Mouse (Mus musculus): ENCODE measurements at regions not wholly inside any gene's neighbourhood (a gene's known extent, or its start where the extent isn't known, plus 50 kb on each side); places are given as distances from the start of the nearest gene placed in this dataset.

DNA sequence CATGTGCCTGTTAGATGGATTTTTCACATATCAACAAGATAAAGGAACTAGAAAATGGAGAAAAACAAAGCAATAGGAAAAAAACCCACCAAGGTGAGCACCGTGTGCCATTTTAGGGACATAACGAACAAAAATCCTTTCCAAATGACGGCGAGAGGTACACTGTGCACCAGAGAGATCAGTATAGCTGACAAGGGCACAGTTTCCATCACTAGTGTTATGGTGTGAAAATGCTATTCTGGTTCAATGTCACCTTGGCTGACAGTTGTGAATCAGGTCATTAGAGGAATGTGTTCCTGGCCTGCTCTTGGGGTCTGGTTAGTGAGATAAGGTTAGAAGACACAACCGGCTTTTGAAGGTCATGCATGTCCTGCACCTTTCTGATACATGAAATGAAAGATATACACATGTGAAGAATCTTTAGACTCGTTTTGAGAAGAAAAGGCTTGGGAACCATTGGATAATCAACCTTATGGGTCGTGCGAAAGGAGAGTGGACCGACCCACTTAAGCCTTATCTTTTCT is 76.5 kb upstream of the P2ry1 start:
- DNase-seq (ENCODE audit: low spot score): no peak

DNA sequence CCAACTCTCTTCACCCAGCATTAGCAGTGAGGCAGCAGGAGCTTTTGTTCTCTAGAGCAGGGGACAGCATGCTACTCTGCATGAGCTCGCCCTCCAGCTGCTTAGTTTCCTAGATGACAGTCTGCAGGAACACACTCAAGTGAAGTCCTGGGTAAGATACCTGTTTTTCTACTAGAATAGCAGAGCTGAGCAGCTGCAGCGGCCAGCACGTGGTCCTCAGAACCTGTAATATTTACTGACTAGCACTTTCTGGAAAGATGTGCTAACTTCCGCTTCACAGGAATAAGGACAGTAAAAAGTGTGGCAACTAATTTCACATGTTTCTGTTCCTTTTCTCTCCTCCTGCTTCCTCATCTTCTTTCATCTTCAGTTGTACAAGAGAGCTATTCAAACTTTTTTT is 73.7 kb upstream of the P2ry1 start:
- no peak for DNase-seq (ENCODE audit: low spot score)

DNA sequence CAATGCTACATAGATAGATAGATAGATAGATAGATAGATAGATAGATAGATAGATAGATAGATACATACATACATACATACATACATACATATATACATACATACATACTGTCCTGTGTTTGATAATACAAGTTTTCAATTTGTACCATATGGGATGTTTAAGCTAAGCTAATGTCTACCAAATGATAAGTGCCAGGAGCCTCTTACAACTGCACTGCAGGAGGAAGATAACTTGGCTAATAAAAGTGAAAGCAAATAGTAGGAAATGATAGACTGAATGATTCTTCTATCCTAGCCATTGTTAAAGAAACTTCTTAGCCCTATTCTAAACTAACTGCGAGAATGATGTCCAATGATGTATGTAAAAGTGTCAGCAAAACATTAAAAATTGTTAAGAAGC is 68.1 kb upstream of the P2ry1 start:
- no peak for DNase-seq (ENCODE audit: low spot score)

DNA sequence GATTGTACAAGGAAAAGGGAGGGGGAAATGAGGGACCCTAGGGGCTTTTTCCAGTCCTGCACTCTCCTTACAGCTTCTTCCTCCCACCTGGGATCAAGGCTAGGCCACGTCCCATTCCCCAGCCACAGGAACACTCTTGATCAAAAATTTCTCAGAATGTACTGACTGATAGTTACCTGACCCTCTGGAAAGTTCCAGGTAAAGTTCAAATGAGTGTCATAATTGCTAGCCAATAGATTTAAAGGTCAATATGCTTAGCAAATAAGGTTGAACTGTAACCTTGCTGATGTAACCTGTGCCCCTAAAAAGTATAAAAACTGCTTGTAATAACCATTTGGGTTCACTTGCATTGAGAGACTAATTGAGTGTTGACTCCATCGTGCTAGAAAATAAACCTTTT is 61.1 kb upstream of the P2ry1 start:
- DNase-seq (ENCODE audit: low spot score): no peak

DNA sequence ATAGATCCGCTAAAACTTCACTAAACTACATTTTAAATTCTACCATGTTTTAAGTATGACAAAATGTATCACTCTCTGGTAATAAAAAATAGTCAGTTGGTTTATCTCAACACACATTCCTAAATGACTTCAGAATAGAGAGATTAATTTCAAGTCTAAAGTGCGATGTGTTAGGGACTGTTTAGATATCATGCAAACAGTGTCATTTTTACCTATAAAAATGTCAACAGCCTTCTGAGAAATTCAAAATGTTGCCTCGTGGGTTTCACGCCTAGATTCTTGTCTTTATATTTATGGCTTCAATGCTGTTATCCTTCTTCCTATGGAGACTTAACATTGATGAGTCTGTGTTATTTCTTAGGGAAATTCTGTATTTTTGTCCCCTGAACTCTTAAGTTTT is 53.7 kb upstream of the P2ry1 start:
- no peak for DNase-seq (ENCODE audit: low spot score)
